Mouse (Mus musculus): ENCODE measurements around the gene Vmo1. TPM values are rescaled to one million over a fixed set of nuclear protein-coding genes. Genes with fewer than 3 reads are reported as not detected.
A peak's percentile ranks its signal among the peaks of the same experiment; 100 is the strongest.

The Vmo1 gene
- polyA plus RNA-seq (2012; rRNA removed) = 0.30 and 0.36 TPM in 2 replicates

GRCm38 (mm10) chr11:70514288-70514687, at the start of gene Vmo1:
Vmo1 (minus strand) TSS chr11:70514616.
- Histone ChIP-seq H3K27ac (ENCODE audit: control insufficient read depth, insufficient read depth, low read depth, low read length) (no peak within 1 kb of the TSS), H3K4me1 (ENCODE audit: control insufficient read depth, insufficient read depth, low read length) (peaks cover 7% of the 10 kb centered on the region), H3K36me3 (ENCODE audit: control insufficient read depth, insufficient read depth, low read length) (no peaks in the 10 kb centered on the region), H3K27me3 (ENCODE audit: control insufficient read depth, insufficient read depth, low read length) (no peaks in the 10 kb centered on the region), H3K4me3 (ENCODE audit: control insufficient read depth, low read depth, low read length) (no peak within 1 kb of the TSS)
- TF ChIP-seq POLR2A (IDR thresholded peaks at IDR 0.05; ENCODE audit: control insufficient read depth, low read depth, low read length) (no peak), CTCF (IDR thresholded peaks at IDR 0.05; ENCODE audit: control insufficient read depth, insufficient read depth, insufficient replicate concordance, low read depth, low read length) (no peak)

DNA sequence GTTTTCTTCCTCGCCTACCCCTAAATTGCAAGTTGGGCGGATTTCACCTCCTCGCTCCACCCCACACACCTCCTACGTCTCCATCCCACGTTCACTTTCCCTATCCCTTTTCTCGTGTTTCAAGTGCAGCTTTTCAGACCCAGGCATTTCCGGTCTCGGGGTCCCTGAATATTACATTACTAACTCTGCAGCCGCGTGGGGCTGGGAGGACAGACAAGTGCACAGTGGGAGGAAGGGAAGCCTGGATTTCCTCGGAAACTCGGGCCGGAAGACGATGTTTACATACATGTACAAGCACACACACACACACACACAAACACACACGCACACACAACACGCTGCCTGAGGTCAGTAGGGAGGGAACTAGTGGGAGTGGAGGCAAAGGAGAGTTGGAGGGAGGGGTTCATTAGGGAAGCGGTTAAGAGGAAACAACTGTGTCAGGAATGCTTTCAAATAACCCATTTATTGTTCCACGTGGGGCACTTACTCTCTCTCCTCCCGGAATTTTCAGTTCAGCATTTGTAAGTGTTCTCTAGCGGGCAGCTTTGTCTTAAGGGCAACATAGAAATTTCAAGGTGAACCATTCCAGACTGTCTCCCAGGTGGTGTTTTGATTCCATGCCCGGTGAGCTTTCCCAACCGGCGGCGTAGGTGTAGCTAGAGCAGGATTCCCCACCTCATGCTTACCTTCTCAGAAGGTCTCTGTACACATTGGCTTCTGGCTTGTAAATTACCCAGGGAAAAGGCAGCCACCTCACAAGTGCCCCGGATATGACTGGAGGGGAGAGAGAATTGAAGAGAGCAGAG, 49.3 kb upstream of the Vmo1 start:
- no peak for TF ChIP-seq POLR2A (IDR thresholded peaks at IDR 0.05; ENCODE audit: control insufficient read depth, low read depth, low read length)
- no peak for TF ChIP-seq CTCF (IDR thresholded peaks at IDR 0.05; ENCODE audit: control insufficient read depth, insufficient read depth, insufficient replicate concordance, low read depth, low read length)
- H3K4me3 ChIP-seq (ENCODE audit: control insufficient read depth, low read depth, low read length) = peak overlapping the region; percentile 94
- H3K27me3 ChIP-seq (ENCODE audit: control insufficient read depth, insufficient read depth, low read length) = no peaks in the 10 kb centered on the region
- H3K27ac ChIP-seq (ENCODE audit: control insufficient read depth, insufficient read depth, low read depth, low read length) = peak overlapping the region; percentile 40
- no peaks in the 10 kb centered on the region for H3K36me3 ChIP-seq (ENCODE audit: control insufficient read depth, insufficient read depth, low read length)
- H3K4me1 ChIP-seq (ENCODE audit: control insufficient read depth, insufficient read depth, low read length) = peaks cover 16% of the 10 kb centered on the region

GRCm38 (mm10) chr11:70562995-70563469, 48.6 kb upstream of the Vmo1 start:
- H3K27me3 ChIP-seq (ENCODE audit: control insufficient read depth, insufficient read depth, low read length) = no peaks in the 10 kb centered on the region

GRCm38 (mm10) chr11:70562287-70562994, 48.0 kb upstream of the Vmo1 start, which contains the start of gene Mink1:
Mink1 (plus strand) TSS chr11:70562881.
- peaks cover 16% of the 10 kb centered on the region for H3K4me1 ChIP-seq (ENCODE audit: control insufficient read depth, insufficient read depth, low read length)
- TF ChIP-seq CTCF (IDR thresholded peaks at IDR 0.05; ENCODE audit: control insufficient read depth, insufficient read depth, insufficient replicate concordance, low read depth, low read length) (no peak), POLR2A (IDR thresholded peaks at IDR 0.05; ENCODE audit: control insufficient read depth, low read depth, low read length) (peak; percentile 46)
- H3K36me3 ChIP-seq (ENCODE audit: control insufficient read depth, insufficient read depth, low read length) = no peaks in the 10 kb centered on the region
- peak within 1 kb of the TSS; percentile 95 for H3K27ac ChIP-seq (ENCODE audit: control insufficient read depth, insufficient read depth, low read depth, low read length)
- H3K4me3 ChIP-seq (ENCODE audit: control insufficient read depth, low read depth, low read length) = peak within 1 kb of the TSS; percentile 94
- no peaks in the 10 kb centered on the region for H3K27me3 ChIP-seq (ENCODE audit: control insufficient read depth, insufficient read depth, low read length)

More at GRCm38 (mm10) chr11:70562995-70563469, 48.6 kb upstream of the Vmo1 start:
- peaks cover 16% of the 10 kb centered on the region for H3K4me1 ChIP-seq (ENCODE audit: control insufficient read depth, insufficient read depth, low read length)
- H3K4me3 ChIP-seq (ENCODE audit: control insufficient read depth, low read depth, low read length) = peak overlapping the region; percentile 94
- TF ChIP-seq POLR2A (IDR thresholded peaks at IDR 0.05; ENCODE audit: control insufficient read depth, low read depth, low read length) (no peak), CTCF (IDR thresholded peaks at IDR 0.05; ENCODE audit: control insufficient read depth, insufficient read depth, insufficient replicate concordance, low read depth, low read length) (no peak)
- H3K27ac ChIP-seq (ENCODE audit: control insufficient read depth, insufficient read depth, low read depth, low read length) = peak overlapping the region; percentile 40
- H3K36me3 ChIP-seq (ENCODE audit: control insufficient read depth, insufficient read depth, low read length) = no peaks in the 10 kb centered on the region

DNA sequence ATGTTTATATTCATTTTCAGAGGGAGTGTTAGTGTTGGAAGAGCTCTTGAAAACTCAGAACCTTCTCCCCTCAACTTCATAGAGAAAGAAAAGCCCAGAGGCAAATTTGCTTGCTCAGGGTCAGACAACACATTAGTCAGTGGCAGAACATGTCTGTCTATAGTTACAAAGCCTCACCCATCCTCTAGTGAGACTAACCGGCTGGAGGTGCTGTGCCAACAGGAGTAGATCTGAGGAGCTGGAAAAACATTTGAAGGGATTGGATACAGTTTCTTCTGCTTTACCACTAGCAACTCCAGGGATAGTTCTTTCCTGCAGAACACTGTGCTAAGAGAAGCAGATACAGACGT, 47.5 kb upstream of the Vmo1 start:
- Histone ChIP-seq H3K27ac (ENCODE audit: control insufficient read depth, insufficient read depth, low read depth, low read length) (no peak overlapping the region), H3K36me3 (ENCODE audit: control insufficient read depth, insufficient read depth, low read length) (no peaks in the 10 kb centered on the region), H3K4me1 (ENCODE audit: control insufficient read depth, insufficient read depth, low read length) (peaks cover 16% of the 10 kb centered on the region), H3K27me3 (ENCODE audit: control insufficient read depth, insufficient read depth, low read length) (no peaks in the 10 kb centered on the region), H3K4me3 (ENCODE audit: control insufficient read depth, low read depth, low read length) (peak overlapping the region; percentile 94)
- no peak for TF ChIP-seq POLR2A (IDR thresholded peaks at IDR 0.05; ENCODE audit: control insufficient read depth, low read depth, low read length)
- TF ChIP-seq CTCF (IDR thresholded peaks at IDR 0.05; ENCODE audit: control insufficient read depth, insufficient read depth, insufficient replicate concordance, low read depth, low read length) = no peak

GRCm38 (mm10) chr11:70557545-70557944, 43.1 kb upstream of the Vmo1 start:
- TF ChIP-seq POLR2A (IDR thresholded peaks at IDR 0.05; ENCODE audit: control insufficient read depth, low read depth, low read length) (no peak), CTCF (IDR thresholded peaks at IDR 0.05; ENCODE audit: control insufficient read depth, insufficient read depth, insufficient replicate concordance, low read depth, low read length) (no peak)
- no peaks in the 10 kb centered on the region for H3K36me3 ChIP-seq (ENCODE audit: control insufficient read depth, insufficient read depth, low read length)
- H3K4me3 ChIP-seq (ENCODE audit: control insufficient read depth, low read depth, low read length) = no peak overlapping the region
- H3K4me1 ChIP-seq (ENCODE audit: control insufficient read depth, insufficient read depth, low read length) = peaks cover 6% of the 10 kb centered on the region
- no peak overlapping the region for H3K27ac ChIP-seq (ENCODE audit: control insufficient read depth, insufficient read depth, low read depth, low read length)
- H3K27me3 ChIP-seq (ENCODE audit: control insufficient read depth, insufficient read depth, low read length) = no peaks in the 10 kb centered on the region

- Histone ChIP-seq H3K27me3 (ENCODE audit: control insufficient read depth, insufficient read depth, low read length) (no peaks in the 10 kb centered on the region), H3K4me1 (ENCODE audit: control insufficient read depth, insufficient read depth, low read length) (no peaks in the 10 kb centered on the region), H3K27ac (ENCODE audit: control insufficient read depth, insufficient read depth, low read depth, low read length) (no peak overlapping the region), H3K4me3 (ENCODE audit: control insufficient read depth, low read depth, low read length) (no peak overlapping the region), H3K36me3 (ENCODE audit: control insufficient read depth, insufficient read depth, low read length) (no peaks in the 10 kb centered on the region)
- TF ChIP-seq CTCF (IDR thresholded peaks at IDR 0.05; ENCODE audit: control insufficient read depth, insufficient read depth, insufficient replicate concordance, low read depth, low read length) = no peak
- no peak for TF ChIP-seq POLR2A (IDR thresholded peaks at IDR 0.05; ENCODE audit: control insufficient read depth, low read depth, low read length)
Observed at GRCm38 (mm10) chr11:70553940-70554339, 39.5 kb upstream of the Vmo1 start.

Measured in testis, adult 2 months (tissue).